Mouse (Mus musculus) forebrain, embryonic 11.5 days (tissue): ENCODE results near the gene Pygm. TPM values are rescaled to one million over a fixed set of nuclear protein-coding genes. Genes with fewer than 3 reads are reported as not detected.

Experiments used
- ATAC-seq: fragments of 200-750 bp; cut with Nextera tagmentation; replicated peaks from 2 replicates; pipeline ENCODE4 v1.8.0; 2017; ENCODE audit warnings: moderate TSS enrichment; ENCODE audit not compliant: low FRiP score
- DNase-seq: peaks from one replicate; pipeline ENCODE4 v3.0.0-alpha.2; 2017; ENCODE audit warnings: low spot score
- H3K27ac ChIP-seq: fragments of 300-500 bp; sonication (generic); 2 replicates; pipeline ENCODE4 v1.5.1; 2014; ENCODE audit warnings: low read depth, low read length
- H3K27me3 ChIP-seq: fragments of 300-500 bp; sonication (generic); 2 replicates; pipeline ENCODE4 v1.6.1; 2014; ENCODE audit warnings: mild to moderate bottlenecking, low read length, mixed read lengths; ENCODE audit not compliant: control insufficient read depth, insufficient read depth
- H3K36me3 ChIP-seq: fragments of 300-500 bp; sonication (generic); 2 replicates; pipeline ENCODE4 v1.6.1; 2014; ENCODE audit warnings: mild to moderate bottlenecking, low read length, moderate library complexity, mixed read lengths; ENCODE audit not compliant: control insufficient read depth, insufficient read depth
- H3K4me1 ChIP-seq: fragments of 300-500 bp; sonication (generic); replicated peaks from 2 replicates; pipeline ENCODE4 v1.6.1; 2014; ENCODE audit warnings: low read length, mixed read lengths; ENCODE audit not compliant: control insufficient read depth, insufficient read depth
- H3K4me2 ChIP-seq: fragments of 300-500 bp; sonication (generic); 2 replicates; pipeline ENCODE4 v1.6.1; 2014; ENCODE audit warnings: low read depth, mild to moderate bottlenecking, low read length, moderate library complexity, mixed read lengths; ENCODE audit not compliant: severe bottlenecking
- H3K4me3 ChIP-seq: fragments of 300-500 bp; sonication (generic); 2 replicates; pipeline ENCODE4 v1.5.1; 2014; ENCODE audit warnings: low read depth, low read length
- H3K9ac ChIP-seq: fragments of 300-500 bp; sonication (generic); 2 replicates; pipeline ENCODE4 v1.6.1; 2014; ENCODE audit warnings: low read length
- H3K9me3 ChIP-seq: fragments of 300-500 bp; sonication (generic); 2 replicates; pipeline ENCODE4 v1.6.1; 2016; ENCODE audit warnings: low read length, mixed read lengths; ENCODE audit not compliant: control insufficient read depth
- WGBS: fragments of 180-500 bp; shearing (Covaris S2); extraction: QIAGEN DNeasy Blood & Tissue Kit; methylation state at CpG from one replicate; pipeline ENCODE4 v1.1.7; 2014; 5-methylcytosine and 5-hydroxymethylcytosine counted together
- polyA plus RNA-seq: library from polyadenylated mRNA; unstranded; fragments of >200 nt; fragmentation: Nextera tagmentation; extraction: Ambion mirVana; gene quantifications from 2 replicates; pipeline ENCODE4 v1.2.1, GENCODE M21; 2014

Gene Pygm
- polyA plus RNA-seq, 1 experiment from 2014 or later: 1.2 TPM

DNA sequence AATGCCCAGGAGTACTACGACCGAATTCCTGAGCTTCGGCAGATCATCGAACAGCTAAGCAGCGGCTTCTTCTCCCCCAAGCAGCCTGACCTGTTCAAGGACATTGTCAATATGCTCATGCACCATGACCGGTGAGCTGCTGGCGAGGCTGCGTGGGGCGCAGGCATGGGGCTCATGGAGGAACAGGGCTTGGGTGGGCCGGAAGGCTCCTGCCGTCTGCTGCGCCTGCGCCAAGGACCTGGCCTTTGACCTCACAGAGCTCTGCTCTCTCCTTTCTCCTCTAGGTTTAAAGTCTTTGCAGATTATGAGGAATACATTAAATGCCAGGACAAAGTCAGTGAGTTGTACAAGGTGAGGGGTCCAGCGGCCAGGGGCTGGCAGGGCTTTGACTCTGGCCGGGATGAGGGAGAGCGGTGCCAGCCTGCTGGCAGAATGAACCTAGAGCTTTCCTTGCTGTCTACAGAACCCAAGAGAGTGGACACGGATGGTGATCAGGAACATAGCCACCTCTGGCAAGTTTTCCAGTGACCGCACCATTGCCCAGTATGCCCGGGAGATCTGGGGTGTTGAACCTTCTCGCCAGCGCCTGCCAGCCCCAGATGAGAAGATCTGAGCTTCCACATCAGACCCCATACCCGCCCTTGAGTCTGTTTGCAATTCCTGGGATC lies 13.5 kb downstream of the Pygm start:
- Histone ChIP-seq H3K9ac (no peak overlapping the region), H3K4me2 (no peak overlapping the region), H3K27me3 (peaks cover 16% of the 10 kb centered on the region), H3K27ac (no peak overlapping the region), H3K9me3 (no peaks in the 10 kb centered on the region), H3K36me3 (no peaks in the 10 kb centered on the region), H3K4me3 (no peak overlapping the region), H3K4me1 (peaks cover 17% of the 10 kb centered on the region)
- no peak for ATAC-seq
- 86% methylated on average over 22 of the region's 22 CpGs for WGBS
- no peak for DNase-seq

DNA sequence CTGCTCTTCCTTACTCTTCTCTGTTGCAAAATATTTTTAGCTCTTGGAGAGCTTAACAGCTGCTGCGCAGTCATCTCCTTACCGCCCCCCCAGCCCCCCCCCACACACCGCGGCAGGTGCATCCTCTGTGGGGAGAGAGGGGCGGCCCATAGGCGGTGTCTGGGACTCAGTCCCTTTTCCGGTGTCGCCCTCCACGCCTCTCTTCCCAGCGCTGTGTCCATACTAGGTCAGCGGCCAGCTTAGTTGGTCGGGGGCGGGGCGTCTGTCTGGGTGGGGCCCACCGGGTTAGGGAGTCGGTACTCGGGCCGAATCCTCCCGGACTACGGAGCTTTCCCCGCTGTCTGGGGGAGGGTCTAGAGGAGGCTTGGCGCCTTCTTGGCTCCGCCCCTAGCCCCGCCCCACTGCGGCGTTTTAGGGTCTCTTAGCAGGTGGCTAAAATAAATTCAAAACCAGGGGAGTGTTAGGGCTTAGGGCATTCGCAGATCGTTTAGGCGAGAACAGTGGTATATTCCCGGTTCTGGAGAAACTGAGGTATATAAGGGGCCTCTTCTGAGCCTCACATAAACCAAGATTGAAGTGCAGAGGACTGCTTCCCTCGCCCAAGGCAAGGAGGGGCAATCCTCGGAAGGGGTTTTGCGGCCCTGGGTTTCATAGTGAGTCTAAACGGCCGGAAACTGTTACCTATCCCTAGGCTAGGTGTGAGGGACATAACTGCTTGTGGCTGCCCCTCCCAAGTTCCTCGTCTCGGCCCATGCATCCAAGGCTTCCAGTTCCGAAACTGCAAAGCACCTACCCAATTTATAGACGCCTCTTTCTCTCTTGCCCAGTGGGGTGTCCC lies 14.5 kb downstream of the Pygm start:
- Histone ChIP-seq H3K4me2 (peak overlapping the region; percentile 100), H3K27me3 (peaks cover 16% of the 10 kb centered on the region), H3K9ac (peak overlapping the region; percentile 74), H3K36me3 (no peaks in the 10 kb centered on the region), H3K27ac (no peak overlapping the region), H3K4me3 (peak overlapping the region; percentile 63), H3K4me1 (peaks cover 17% of the 10 kb centered on the region), H3K9me3 (no peaks in the 10 kb centered on the region)
- ATAC-seq: peak; percentile 62
- under 1% methylated on average over 38 of the region's 39 CpGs for WGBS
- peak; percentile 80 for DNase-seq

DNA sequence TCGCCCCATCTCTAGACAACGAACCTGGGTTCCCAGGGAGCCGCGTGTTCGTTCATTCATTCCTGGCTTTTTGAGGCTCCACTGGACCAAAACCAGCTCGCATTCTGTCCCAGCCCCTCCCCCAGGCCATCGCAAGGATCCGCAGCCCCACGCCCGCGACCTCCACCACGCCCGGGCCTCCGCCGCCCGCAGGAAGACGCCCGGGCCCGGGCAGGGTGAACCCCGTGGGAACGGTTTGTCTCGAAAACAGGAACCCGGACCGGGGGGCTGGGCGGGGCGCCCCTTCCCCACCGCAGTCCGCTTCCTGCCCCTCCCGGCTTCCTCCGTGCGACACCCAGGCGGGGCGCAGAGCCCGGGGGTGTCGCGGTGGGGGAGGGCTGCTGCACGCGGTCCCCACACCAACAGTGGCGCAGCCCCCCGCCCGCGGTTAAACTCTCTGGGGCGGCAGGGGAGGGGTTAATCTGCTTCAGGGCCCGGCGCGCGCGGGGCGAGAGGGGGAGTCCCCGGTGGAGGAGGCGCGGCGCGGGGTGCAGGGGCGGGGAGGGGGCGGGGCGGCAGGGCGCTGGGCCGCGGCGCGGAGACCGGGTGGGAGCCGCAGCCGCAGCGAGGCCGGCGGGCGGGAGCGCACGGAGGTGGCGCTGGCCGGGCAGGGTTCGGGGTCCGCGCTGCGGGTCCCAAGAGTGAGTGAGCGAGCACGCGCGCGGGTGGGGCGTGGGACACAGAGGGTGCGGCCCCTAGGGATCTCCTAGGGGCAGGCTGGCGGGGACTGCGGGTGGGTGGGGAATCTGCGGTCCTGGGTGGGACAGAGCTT lies 15.3 kb downstream of the Pygm start, which contains the start of gene Rasgrp2:
Gene Rasgrp2, plus strand, starts transcription at position 56 of the 811 bp plus-strand sequence.
- DNase-seq (peak; percentile 78), ATAC-seq (peak; percentile 18)
- Histone ChIP-seq H3K9ac (peak within 1 kb of the TSS; percentile 74), H3K4me1 (peaks cover 17% of the 10 kb centered on the region), H3K36me3 (no peaks in the 10 kb centered on the region), H3K27ac (no peak within 1 kb of the TSS), H3K4me2 (peak within 1 kb of the TSS; percentile 100), H3K4me3 (peak within 1 kb of the TSS; percentile 63), H3K9me3 (no peaks in the 10 kb centered on the region), H3K27me3 (peaks cover 16% of the 10 kb centered on the region)
- WGBS: under 1% methylated on average over 80 of the region's 87 CpGs

DNA sequence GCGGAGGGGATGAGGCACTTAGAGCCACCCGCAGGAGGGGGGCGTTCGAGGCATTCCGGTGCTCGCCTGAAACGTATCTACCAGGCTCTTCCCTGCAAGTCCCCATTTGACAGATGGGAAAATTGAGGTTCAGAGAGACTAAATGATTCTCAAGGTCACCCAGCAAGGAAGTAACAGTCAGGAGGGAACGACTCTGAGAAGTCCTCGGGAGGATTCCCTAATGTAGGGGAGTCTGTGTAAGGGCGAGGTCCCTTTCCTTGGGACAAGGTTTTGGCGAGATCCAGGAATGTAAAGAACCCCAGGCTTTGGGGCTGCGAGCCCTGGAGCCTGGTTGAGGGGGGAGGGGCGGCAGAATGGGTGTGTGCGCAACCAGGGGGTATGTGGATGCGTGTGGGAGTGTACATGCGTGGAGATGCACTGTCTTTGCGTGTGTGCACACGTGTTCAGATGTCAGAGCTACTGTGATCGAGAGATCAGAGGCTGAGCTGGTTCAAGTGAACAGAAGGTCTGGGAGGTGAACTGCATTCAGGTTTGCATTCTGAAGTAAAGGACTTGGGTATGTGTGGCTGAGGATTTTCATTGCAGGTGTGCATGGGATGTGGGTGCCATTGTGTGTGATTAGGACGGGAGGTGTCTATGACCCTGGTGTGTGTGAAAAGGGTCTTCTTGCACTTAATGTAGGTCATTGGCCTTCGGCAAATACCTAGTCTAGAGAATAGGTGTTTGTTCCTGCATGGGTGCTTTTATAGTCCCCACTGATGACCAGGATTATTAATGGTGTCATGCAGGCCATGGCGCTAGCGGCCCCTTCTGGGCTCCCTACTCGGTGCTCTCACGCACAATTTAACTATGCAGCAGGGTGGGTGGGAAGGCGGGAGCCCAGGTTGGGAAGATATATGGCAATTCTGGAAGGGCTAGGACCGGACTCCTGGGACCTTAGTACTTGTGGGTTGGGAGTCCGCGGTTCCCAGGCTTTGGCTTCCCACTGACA lies 16.2 kb downstream of the Pygm start:
- Histone ChIP-seq H3K27ac (no peak overlapping the region), H3K27me3 (peaks cover 16% of the 10 kb centered on the region), H3K4me3 (peak overlapping the region; percentile 63), H3K36me3 (no peaks in the 10 kb centered on the region), H3K9ac (peak overlapping the region; percentile 74), H3K9me3 (no peaks in the 10 kb centered on the region), H3K4me1 (peaks cover 17% of the 10 kb centered on the region), H3K4me2 (peak overlapping the region; percentile 100)
- 2% methylated on average over 29 of the region's 29 CpGs for WGBS
- ATAC-seq: no peak
- DNase-seq: no peak

DNA sequence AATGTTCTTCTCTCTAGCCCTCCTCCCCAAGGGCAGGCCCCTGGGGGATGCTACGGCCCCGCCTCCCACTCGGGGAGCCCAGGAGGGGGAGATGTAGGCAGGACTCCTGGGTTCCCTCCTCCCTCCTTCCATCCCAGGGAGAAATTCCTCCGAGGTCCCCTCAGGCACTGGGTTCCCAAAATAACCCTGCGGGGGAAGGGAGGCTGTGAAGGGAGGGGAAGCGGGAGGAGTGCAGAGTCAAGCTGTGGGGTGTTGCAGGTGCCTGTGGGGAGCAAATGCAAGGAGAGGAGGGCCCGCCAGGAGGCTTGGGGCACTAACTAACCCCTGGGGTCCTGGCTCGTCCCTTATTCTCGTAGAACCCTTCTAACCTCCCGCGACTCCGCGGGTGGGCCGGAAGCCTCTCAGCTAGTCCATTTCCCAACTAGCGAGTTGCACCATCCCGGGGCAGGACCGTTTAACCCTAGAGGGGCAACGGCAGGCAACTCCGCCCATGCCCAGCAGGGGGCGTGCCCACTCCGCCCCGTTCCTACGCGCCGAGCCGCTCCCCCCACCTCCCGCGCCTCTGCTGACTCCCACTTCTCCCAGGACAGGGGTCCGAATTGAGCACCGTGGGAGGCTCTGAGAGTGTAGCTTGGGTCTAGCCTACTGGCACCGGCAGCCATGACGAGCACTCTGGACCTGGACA lies 17.1 kb downstream of the Pygm start:
- DNase-seq (peak; percentile 88), ATAC-seq (peak; percentile 8; the same call in 1 of the 2 replicates)
- peaks cover 17% of the 10 kb centered on the region for H3K4me1 ChIP-seq
- no peaks in the 10 kb centered on the region for H3K36me3 ChIP-seq
- H3K27me3 ChIP-seq: peaks cover 16% of the 10 kb centered on the region
- 0% methylated on average over 30 of the region's 32 CpGs for WGBS
- peak overlapping the region; percentile 32 for H3K9ac ChIP-seq
- H3K9me3 ChIP-seq: no peaks in the 10 kb centered on the region
- peak overlapping the region; percentile 22; the same call in 1 of the 2 replicates for H3K4me3 ChIP-seq
- H3K4me2 ChIP-seq: peak overlapping the region; percentile 58
- no peak overlapping the region for H3K27ac ChIP-seq

DNA sequence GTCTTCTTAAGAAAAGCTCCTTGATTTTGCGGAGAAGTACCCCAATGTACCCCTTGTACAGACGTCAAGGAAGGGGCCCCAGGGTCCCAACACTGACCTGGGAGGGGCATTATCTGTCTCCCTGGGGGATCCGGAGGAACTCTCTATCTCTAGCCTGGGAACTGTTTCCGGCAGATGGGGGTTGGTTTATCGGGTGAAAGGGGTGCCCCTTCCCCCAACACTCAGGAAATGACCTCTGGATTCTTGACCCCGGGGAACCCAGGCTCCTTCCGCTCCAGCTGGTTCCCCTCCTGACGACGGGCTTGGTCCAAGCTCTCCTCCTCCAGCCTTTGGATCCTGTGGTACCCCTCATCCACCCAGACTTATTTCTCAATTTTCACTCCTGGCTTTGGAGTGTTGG lies 17.8 kb downstream of the Pygm start:
- H3K4me2 ChIP-seq: peak overlapping the region; percentile 58; the same call in 1 of the 2 replicates
- peaks cover 16% of the 10 kb centered on the region for H3K27me3 ChIP-seq
- peak overlapping the region; percentile 32; the same call in 1 of the 2 replicates for H3K9ac ChIP-seq
- H3K9me3 ChIP-seq: no peaks in the 10 kb centered on the region
- DNase-seq: no peak
- no peak overlapping the region for H3K27ac ChIP-seq
- 16% methylated on average over 9 of the region's 9 CpGs for WGBS
- H3K4me3 ChIP-seq: peak overlapping the region; percentile 22; the same call in 1 of the 2 replicates
- H3K4me1 ChIP-seq: peaks cover 17% of the 10 kb centered on the region
- no peak for ATAC-seq
- no peaks in the 10 kb centered on the region for H3K36me3 ChIP-seq

DNA sequence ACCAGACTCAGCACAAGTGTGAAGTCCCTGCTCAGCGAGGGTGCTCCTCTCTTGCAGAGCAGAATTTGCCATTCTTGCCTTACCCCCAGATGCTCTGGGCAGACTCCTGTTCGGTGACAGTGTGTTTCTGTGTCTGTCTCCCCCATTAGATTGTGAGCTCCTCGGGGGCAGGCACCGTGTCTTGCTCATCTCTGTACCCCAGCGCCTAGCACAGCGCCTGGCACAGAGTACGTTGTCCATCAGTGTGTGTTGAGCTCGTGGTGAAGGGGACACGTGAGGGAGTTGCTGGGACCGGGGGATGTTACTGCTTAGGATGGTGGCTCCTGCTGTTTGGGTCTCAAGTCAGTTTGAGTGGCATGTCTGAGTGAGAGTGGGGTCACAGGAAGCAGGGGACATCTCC lies 19.7 kb downstream of the Pygm start:
- DNase-seq: no peak
- no peak overlapping the region for H3K9ac ChIP-seq
- H3K27me3 ChIP-seq: peaks cover 16% of the 10 kb centered on the region
- ATAC-seq: no peak
- H3K27ac ChIP-seq: no peak overlapping the region
- peaks cover 17% of the 10 kb centered on the region for H3K4me1 ChIP-seq
- no peak overlapping the region for H3K4me3 ChIP-seq
- no peaks in the 10 kb centered on the region for H3K36me3 ChIP-seq
- H3K9me3 ChIP-seq: no peaks in the 10 kb centered on the region
- no peak overlapping the region for H3K4me2 ChIP-seq
- 86% methylated on average over 10 of the region's 10 CpGs for WGBS
